Mouse (Mus musculus): ENCODE results near the gene Rps2. TPM values are rescaled to one million over a fixed set of nuclear protein-coding genes. Genes with fewer than 3 reads are reported as not detected.

The Rps2 gene
- polyA plus RNA-seq, 2 experiments = 1,722 to 2,709 TPM

- DNase-seq (ENCODE audit: low spot score) = no peak
- H3K9ac ChIP-seq (ENCODE audit: low read depth, low read length, severe bottlenecking) = no peak overlapping the region
- no peak for TF ChIP-seq POLR2A (IDR thresholded peaks at IDR 0.05; ENCODE audit: borderline replicate concordance, extremely low read depth, insufficient read depth, insufficient read length)
- peaks cover 6% of the 10 kb centered on the region for H3K4me1 ChIP-seq (ENCODE audit: control insufficient read depth, insufficient read depth, low read length)
- no peaks in the 10 kb centered on the region for H3K27me3 ChIP-seq (ENCODE audit: control insufficient read depth, insufficient read depth, low read length)
- H3K4me2 ChIP-seq (replicated peaks; ENCODE audit: low read depth, low read length, severe bottlenecking) = no peak overlapping the region
- no peaks in the 10 kb centered on the region for H3K9me3 ChIP-seq (ENCODE audit: control insufficient read depth, low read length)
- H3K27ac ChIP-seq (replicated peaks; ENCODE audit: low read depth, low read length) = no peak overlapping the region
- peaks cover 60% of the 10 kb centered on the region for H3K36me3 ChIP-seq (ENCODE audit: control insufficient read depth, insufficient read depth, low read length)
- WGBS = 89% methylated on average over 9 of the region's 9 CpGs
- H3K4me3 ChIP-seq (replicated peaks; ENCODE audit: low read length) = no peak overlapping the region
- no peak for ATAC-seq (ENCODE audit: low FRiP score, low read depth)
Observed at GRCm38 (mm10) chr17:24701251-24701650, 16.7 kb upstream of the Rps2 start.

GRCm38 (mm10) chr17:24705821-24706220 lies 12.1 kb upstream of the Rps2 start:
- ATAC-seq (ENCODE audit: low FRiP score, low read depth) = no peak
- no peak overlapping the region for H3K4me2 ChIP-seq (replicated peaks; ENCODE audit: low read depth, low read length, severe bottlenecking)

GRCm38 (mm10) chr17:24706982-24707800 lies 10.7 kb upstream of the Rps2 start, which contains the start of gene Tbl3:
TSS of gene Tbl3 (minus strand) at chr17:24707660.
- peak; percentile 92 for ATAC-seq (ENCODE audit: low FRiP score, low read depth)
- Histone ChIP-seq H3K27me3 (ENCODE audit: control insufficient read depth, insufficient read depth, low read length) (no peaks in the 10 kb centered on the region), H3K9me3 (ENCODE audit: control insufficient read depth, low read length) (no peaks in the 10 kb centered on the region), H3K4me2 (replicated peaks; ENCODE audit: low read depth, low read length, severe bottlenecking) (peak within 1 kb of the TSS; percentile 78), H3K27ac (replicated peaks; ENCODE audit: low read depth, low read length) (peak within 1 kb of the TSS; percentile 67), H3K36me3 (ENCODE audit: control insufficient read depth, insufficient read depth, low read length) (peaks cover 31% of the 10 kb centered on the region), H3K9ac (ENCODE audit: low read depth, low read length, severe bottlenecking) (peak within 1 kb of the TSS; percentile 65), H3K4me3 (replicated peaks; ENCODE audit: low read length) (peak within 1 kb of the TSS; percentile 78), H3K4me1 (ENCODE audit: control insufficient read depth, insufficient read depth, low read length) (peaks cover 8% of the 10 kb centered on the region; the same call in 1 of the 2 replicates)
- WGBS = 7% methylated on average over 32 of the region's 32 CpGs
- peak; percentile 71; the same call in 1 of the 2 replicates for TF ChIP-seq POLR2A (IDR thresholded peaks at IDR 0.05; ENCODE audit: borderline replicate concordance, extremely low read depth, insufficient read depth, insufficient read length)
- DNase-seq (ENCODE audit: low spot score) = peak; percentile 95

More at GRCm38 (mm10) chr17:24705821-24706220, 12.1 kb upstream of the Rps2 start:
- no peak overlapping the region for H3K27ac ChIP-seq (replicated peaks; ENCODE audit: low read depth, low read length)
- WGBS = 95% methylated on average over 3 of the region's 3 CpGs
- no peak for TF ChIP-seq POLR2A (IDR thresholded peaks at IDR 0.05; ENCODE audit: borderline replicate concordance, extremely low read depth, insufficient read depth, insufficient read length)
- no peaks in the 10 kb centered on the region for H3K9me3 ChIP-seq (ENCODE audit: control insufficient read depth, low read length)
- no peak overlapping the region for H3K4me3 ChIP-seq (replicated peaks; ENCODE audit: low read length)
- peaks cover 8% of the 10 kb centered on the region; the same call in 1 of the 2 replicates for H3K4me1 ChIP-seq (ENCODE audit: control insufficient read depth, insufficient read depth, low read length)
- peaks cover 45% of the 10 kb centered on the region for H3K36me3 ChIP-seq (ENCODE audit: control insufficient read depth, insufficient read depth, low read length)
- no peak overlapping the region for H3K9ac ChIP-seq (ENCODE audit: low read depth, low read length, severe bottlenecking)
- H3K27me3 ChIP-seq (ENCODE audit: control insufficient read depth, insufficient read depth, low read length) = no peaks in the 10 kb centered on the region
- DNase-seq (ENCODE audit: low spot score) = no peak

- no peak for DNase-seq (ENCODE audit: low spot score)
- Histone ChIP-seq H3K27ac (replicated peaks; ENCODE audit: low read depth, low read length) (peak overlapping the region; percentile 67), H3K4me2 (replicated peaks; ENCODE audit: low read depth, low read length, severe bottlenecking) (peak overlapping the region; percentile 78), H3K4me3 (replicated peaks; ENCODE audit: low read length) (peak overlapping the region; percentile 78), H3K9me3 (ENCODE audit: control insufficient read depth, low read length) (no peaks in the 10 kb centered on the region), H3K9ac (ENCODE audit: low read depth, low read length, severe bottlenecking) (peak overlapping the region; percentile 65), H3K27me3 (ENCODE audit: control insufficient read depth, insufficient read depth, low read length) (no peaks in the 10 kb centered on the region), H3K36me3 (ENCODE audit: control insufficient read depth, insufficient read depth, low read length) (peaks cover 25% of the 10 kb centered on the region), H3K4me1 (ENCODE audit: control insufficient read depth, insufficient read depth, low read length) (peaks cover 8% of the 10 kb centered on the region; the same call in 1 of the 2 replicates)
- WGBS = 3% methylated on average over 24 of the region's 24 CpGs
- peak; percentile 35 for ATAC-seq (ENCODE audit: low FRiP score, low read depth)
- no peak for TF ChIP-seq POLR2A (IDR thresholded peaks at IDR 0.05; ENCODE audit: borderline replicate concordance, extremely low read depth, insufficient read depth, insufficient read length)
Observed at GRCm38 (mm10) chr17:24707801-24708425, 10.0 kb upstream of the Rps2 start.

GRCm38 (mm10) chr17:24708646-24709045 lies 9.3 kb upstream of the Rps2 start:
- no peak overlapping the region for H3K27ac ChIP-seq (replicated peaks; ENCODE audit: low read depth, low read length)
- H3K4me2 ChIP-seq (replicated peaks; ENCODE audit: low read depth, low read length, severe bottlenecking) = no peak overlapping the region
- DNase-seq (ENCODE audit: low spot score) = no peak
- H3K9ac ChIP-seq (ENCODE audit: low read depth, low read length, severe bottlenecking) = no peak overlapping the region
- no peaks in the 10 kb centered on the region for H3K9me3 ChIP-seq (ENCODE audit: control insufficient read depth, low read length)
- peaks cover 8% of the 10 kb centered on the region; the same call in 1 of the 2 replicates for H3K4me1 ChIP-seq (ENCODE audit: control insufficient read depth, insufficient read depth, low read length)
- TF ChIP-seq POLR2A (IDR thresholded peaks at IDR 0.05; ENCODE audit: borderline replicate concordance, extremely low read depth, insufficient read depth, insufficient read length) = no peak
- no peak for ATAC-seq (ENCODE audit: low FRiP score, low read depth)
- 28% methylated on average over 2 of the region's 2 CpGs for WGBS
- H3K36me3 ChIP-seq (ENCODE audit: control insufficient read depth, insufficient read depth, low read length) = peaks cover 21% of the 10 kb centered on the region
- no peaks in the 10 kb centered on the region for H3K27me3 ChIP-seq (ENCODE audit: control insufficient read depth, insufficient read depth, low read length)
- H3K4me3 ChIP-seq (replicated peaks; ENCODE audit: low read length) = no peak overlapping the region

Data from limb, embryonic 14.5 days (tissue).